Mouse (Mus musculus) neural tube, embryonic 11.5 days (tissue): ENCODE results near the gene Lrrn3. TPM values are rescaled to one million over a fixed set of nuclear protein-coding genes. Genes with fewer than 3 reads are reported as not detected.

Source experiments
- ATAC-seq: fragments of 200-750 bp; cut with Nextera tagmentation; 2 replicates; pipeline ENCODE4 v1.8.0; 2017; ENCODE audit warnings: moderate number of reproducible peaks, mild to moderate bottlenecking, moderate TSS enrichment, moderate library complexity; ENCODE audit not compliant: insufficient read depth, low FRiP score, low TSS enrichment
- DNase-seq: peaks from one replicate; pipeline ENCODE4 v3.0.0-alpha.2; 2015; ENCODE audit warnings: low spot score
- H3K27ac ChIP-seq: fragments of 300-500 bp; sonication (generic); 2 replicates; pipeline ENCODE4 v1.5.1; 2014; ENCODE audit warnings: low read depth, mild to moderate bottlenecking, low read length
- H3K27me3 ChIP-seq: fragments of 300-500 bp; sonication (generic); 2 replicates; pipeline ENCODE4 v1.6.1; 2014; ENCODE audit warnings: mild to moderate bottlenecking, low read length, mixed read lengths; ENCODE audit not compliant: control insufficient read depth, insufficient read depth
- H3K36me3 ChIP-seq: fragments of 300-500 bp; sonication (generic); 2 replicates; pipeline ENCODE4 v1.6.1; 2014; ENCODE audit warnings: mild to moderate bottlenecking, low read length, moderate library complexity, mixed read lengths; ENCODE audit not compliant: control insufficient read depth, insufficient read depth
- H3K4me1 ChIP-seq: fragments of 300-500 bp; sonication (generic); 2 replicates; pipeline ENCODE4 v1.6.1; 2014; ENCODE audit warnings: low read length, mixed read lengths; ENCODE audit not compliant: control insufficient read depth, insufficient read depth
- H3K4me2 ChIP-seq: fragments of 300-500 bp; sonication (generic); 2 replicates; pipeline ENCODE4 v1.6.1; 2014; ENCODE audit warnings: low read depth, mild to moderate bottlenecking, moderate library complexity
- H3K4me3 ChIP-seq: fragments of 300-500 bp; sonication (generic); 2 replicates; pipeline ENCODE4 v1.5.1; 2014; ENCODE audit warnings: low read depth, low read length
- H3K9ac ChIP-seq: fragments of 300-500 bp; sonication (generic); 2 replicates; pipeline ENCODE4 v1.6.1; 2014; ENCODE audit warnings: mild to moderate bottlenecking, low read length
- H3K9me3 ChIP-seq: fragments of 300-500 bp; sonication (generic); 2 replicates; pipeline ENCODE4 v1.6.1; 2016; ENCODE audit warnings: low read length; ENCODE audit not compliant: control insufficient read depth
- WGBS: fragments of 180-500 bp; shearing (Covaris S2); extraction: QIAGEN DNeasy Blood & Tissue Kit; methylation state at CpG from one replicate; pipeline ENCODE4 v1.1.7; 2014; 5-methylcytosine and 5-hydroxymethylcytosine counted together
- polyA plus RNA-seq: library from polyadenylated mRNA; unstranded; fragments of >200 nt; fragmentation: Nextera tagmentation; extraction: Ambion mirVana; gene quantifications from 2 replicates; pipeline ENCODE4 v1.2.1, GENCODE M21; 2014

Lrrn3 gene
- 53.5 and 57.2 TPM in 2 replicates for polyA plus RNA-seq

DNA sequence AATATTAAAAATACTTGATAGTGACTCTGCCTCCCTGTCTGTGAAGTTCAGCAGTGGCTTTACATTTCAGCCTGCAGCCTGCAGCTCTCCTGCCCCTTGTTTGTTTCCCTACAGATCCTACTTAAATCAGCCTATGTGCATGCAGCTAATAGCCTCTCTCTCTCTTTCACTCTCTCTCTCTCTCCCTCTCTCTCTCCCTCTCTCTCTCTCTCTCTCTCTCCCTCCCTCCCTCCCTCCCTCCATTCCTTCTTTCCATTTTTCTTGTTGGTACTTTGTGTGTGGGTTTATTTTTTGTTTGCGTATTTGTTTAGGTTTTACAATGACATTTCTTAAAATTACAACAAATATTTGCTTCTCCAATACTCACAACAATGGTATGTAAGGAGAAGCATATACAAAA is at the start of gene Lrrn3:
TSS of gene Lrrn3 (minus strand) at position 101 of the 400 bp plus-strand sequence.
- H3K27ac ChIP-seq = peak within 1 kb of the TSS; percentile 51
- peaks cover 8% of the 10 kb centered on the region; the same call in 1 of the 2 replicates for H3K4me1 ChIP-seq
- no peak for ATAC-seq
- peak within 1 kb of the TSS; percentile 53 for H3K4me2 ChIP-seq
- 90% methylated on average over 1 of the region's 1 CpGs for WGBS
- H3K4me3 ChIP-seq = peak within 1 kb of the TSS; percentile 42
- H3K36me3 ChIP-seq = no peaks in the 10 kb centered on the region
- H3K27me3 ChIP-seq = no peaks in the 10 kb centered on the region
- H3K9ac ChIP-seq = peak within 1 kb of the TSS; percentile 51
- no peaks in the 10 kb centered on the region for H3K9me3 ChIP-seq
- no peak for DNase-seq

DNA sequence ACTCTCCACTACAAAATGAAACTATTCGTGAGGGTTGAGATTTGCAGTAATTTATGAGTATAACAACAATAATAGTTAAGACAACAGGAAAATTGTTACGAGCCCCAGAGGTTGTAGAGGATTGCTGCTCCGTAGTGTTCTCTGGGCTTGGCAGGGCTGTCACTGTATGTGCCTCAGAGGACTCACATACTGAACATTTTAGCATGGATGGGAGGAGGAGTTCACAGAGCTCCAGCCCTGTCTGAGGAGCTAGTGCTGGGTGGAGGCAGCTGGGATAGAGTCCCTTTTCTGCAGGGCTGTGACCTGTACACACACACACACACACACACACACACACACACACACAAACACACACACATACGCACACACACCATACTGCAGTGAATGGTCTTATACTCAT is 42.2 kb upstream of the Lrrn3 start:
- Histone ChIP-seq H3K36me3 (no peaks in the 10 kb centered on the region), H3K4me2 (no peak overlapping the region), H3K27me3 (no peaks in the 10 kb centered on the region), H3K4me3 (no peak overlapping the region), H3K27ac (no peak overlapping the region), H3K4me1 (no peaks in the 10 kb centered on the region), H3K9me3 (no peaks in the 10 kb centered on the region), H3K9ac (no peak overlapping the region)
- DNase-seq (no peak), ATAC-seq (no peak)
- WGBS = 82% methylated on average over 4 of the region's 4 CpGs

DNA sequence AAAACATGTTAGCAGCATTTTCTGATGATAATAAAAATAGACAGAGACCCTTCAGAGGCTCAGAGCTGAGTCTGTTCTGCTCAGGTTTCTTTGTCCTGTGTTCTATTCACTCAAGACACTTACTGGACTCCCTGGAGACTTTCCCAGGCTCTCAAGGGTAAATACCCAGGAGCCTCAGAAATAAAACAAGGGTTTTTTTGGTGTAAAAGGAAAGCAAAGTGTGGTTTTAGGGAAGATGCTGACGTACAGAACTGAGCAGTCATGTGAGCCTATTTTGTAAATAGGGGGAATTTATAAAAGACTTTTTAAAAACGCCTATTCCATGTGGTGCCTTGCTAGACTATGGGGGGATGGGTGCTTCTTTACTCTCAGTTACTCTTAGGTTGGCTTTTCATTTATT is 40.5 kb upstream of the Lrrn3 start:
- 63% methylated on average over 2 of the region's 2 CpGs for WGBS

DNA sequence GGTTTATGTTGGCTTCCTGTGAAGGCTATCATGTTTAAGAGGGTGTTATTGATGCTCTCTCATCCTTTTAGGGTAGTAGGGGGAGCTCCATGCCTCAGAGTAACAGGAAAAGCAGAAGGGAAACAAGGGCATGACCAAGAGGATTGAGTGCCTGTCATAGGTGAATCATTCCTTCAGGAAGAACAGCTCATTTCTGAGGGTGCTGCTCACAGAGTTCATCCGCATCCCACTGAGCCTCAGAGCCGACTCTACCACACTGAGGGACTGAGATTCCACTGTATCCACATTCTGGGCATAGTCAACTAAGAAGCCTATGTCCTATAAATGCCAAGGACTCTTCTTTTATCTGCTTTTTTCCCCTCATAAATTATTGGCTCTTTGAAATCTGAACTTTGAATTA is 35.4 kb upstream of the Lrrn3 start:
- ATAC-seq = no peak
- WGBS = 77% methylated on average over 2 of the region's 2 CpGs

More for the DNA sequence above, 40.5 kb upstream of the Lrrn3 start:
- no peaks in the 10 kb centered on the region for H3K4me1 ChIP-seq
- DNase-seq (no peak), ATAC-seq (no peak)
- H3K36me3 ChIP-seq = no peaks in the 10 kb centered on the region
- H3K4me3 ChIP-seq = no peak overlapping the region
- H3K9me3 ChIP-seq = no peaks in the 10 kb centered on the region
- H3K27me3 ChIP-seq = no peaks in the 10 kb centered on the region
- H3K9ac ChIP-seq = no peak overlapping the region
- H3K4me2 ChIP-seq = no peak overlapping the region
- no peak overlapping the region for H3K27ac ChIP-seq

DNA sequence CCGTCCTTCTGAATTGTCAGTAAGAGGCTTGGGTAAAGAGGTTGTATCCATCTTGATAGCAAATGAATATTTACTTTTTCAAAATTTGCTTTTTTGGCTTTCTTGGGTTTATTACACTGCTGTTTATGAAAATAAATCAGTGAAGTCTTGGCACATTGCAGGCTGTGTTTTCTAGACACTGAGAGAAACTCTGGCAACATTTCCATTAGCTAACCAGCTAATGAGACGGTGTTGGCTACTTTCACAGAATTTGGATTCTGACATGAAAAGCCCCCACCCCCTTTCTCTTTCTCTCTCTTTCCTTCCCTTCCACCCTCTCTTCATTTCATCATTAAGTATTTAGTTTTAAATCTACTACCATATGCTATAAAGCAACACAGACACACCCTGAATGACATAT is 34.1 kb upstream of the Lrrn3 start:
- WGBS = 81% methylated on average over 2 of the region's 2 CpGs
- DNase-seq = no peak

More for the DNA sequence above, 35.4 kb upstream of the Lrrn3 start:
- H3K36me3 ChIP-seq = no peaks in the 10 kb centered on the region
- no peak overlapping the region for H3K9ac ChIP-seq
- no peaks in the 10 kb centered on the region for H3K9me3 ChIP-seq
- H3K4me2 ChIP-seq = no peak overlapping the region
- no peak for DNase-seq
- no peak overlapping the region for H3K4me3 ChIP-seq
- H3K27me3 ChIP-seq = no peaks in the 10 kb centered on the region
- no peaks in the 10 kb centered on the region for H3K4me1 ChIP-seq
- H3K27ac ChIP-seq = no peak overlapping the region

DNA sequence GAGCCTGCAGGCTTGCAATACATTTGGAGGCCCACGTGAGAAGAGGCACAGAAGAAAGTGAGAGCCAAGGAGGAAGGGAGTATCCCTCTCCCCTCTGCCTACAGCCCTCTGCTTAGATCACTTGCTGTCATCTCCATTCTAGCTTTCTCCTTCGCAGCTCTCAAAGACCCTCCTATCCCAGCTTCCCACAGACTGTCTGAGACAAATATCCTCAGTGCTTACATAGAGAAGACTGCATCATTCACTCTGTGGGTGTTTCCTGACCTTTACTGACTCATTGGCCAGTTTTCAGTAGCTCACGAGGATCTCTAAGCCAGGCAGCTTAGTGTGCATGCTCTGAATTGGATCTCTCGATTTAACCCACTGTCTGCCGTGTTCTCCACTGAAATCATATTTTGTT is 32.7 kb upstream of the Lrrn3 start:
- Histone ChIP-seq H3K9ac (no peak overlapping the region), H3K36me3 (no peaks in the 10 kb centered on the region), H3K27me3 (no peaks in the 10 kb centered on the region), H3K4me2 (no peak overlapping the region), H3K4me1 (no peaks in the 10 kb centered on the region), H3K27ac (no peak overlapping the region), H3K9me3 (no peaks in the 10 kb centered on the region), H3K4me3 (no peak overlapping the region)
- ATAC-seq = no peak
- WGBS = 71% methylated on average over 5 of the region's 5 CpGs
- DNase-seq = no peak

More for the DNA sequence above, 34.1 kb upstream of the Lrrn3 start:
- Histone ChIP-seq H3K4me1 (no peaks in the 10 kb centered on the region), H3K4me2 (no peak overlapping the region), H3K4me3 (no peak overlapping the region), H3K27me3 (no peaks in the 10 kb centered on the region), H3K36me3 (no peaks in the 10 kb centered on the region), H3K27ac (no peak overlapping the region), H3K9me3 (no peaks in the 10 kb centered on the region), H3K9ac (no peak overlapping the region)
- ATAC-seq = no peak

DNA sequence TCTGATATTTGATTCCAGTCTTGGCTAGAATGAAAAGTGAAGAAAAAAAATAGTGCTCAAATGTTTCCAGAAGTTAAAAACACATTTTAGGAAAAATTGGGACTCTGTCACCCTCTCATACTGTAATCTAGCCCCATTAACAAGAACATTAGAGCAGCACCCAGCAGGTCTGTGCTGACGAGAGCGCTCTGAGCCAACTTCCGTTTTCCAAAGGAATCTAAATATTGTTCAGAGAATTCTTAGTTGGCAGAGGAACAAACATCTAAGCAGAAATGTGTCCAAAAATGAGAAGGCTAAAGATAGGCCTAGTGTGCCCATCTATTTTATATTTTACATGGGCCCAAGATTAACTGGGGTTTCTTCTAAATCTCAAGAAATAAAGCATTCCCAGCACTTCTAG is 24.4 kb upstream of the Lrrn3 start:
- DNase-seq = no peak
- Histone ChIP-seq H3K4me3 (no peak overlapping the region), H3K27ac (no peak overlapping the region), H3K36me3 (no peaks in the 10 kb centered on the region), H3K9me3 (no peaks in the 10 kb centered on the region), H3K4me2 (no peak overlapping the region), H3K9ac (no peak overlapping the region), H3K27me3 (no peaks in the 10 kb centered on the region), H3K4me1 (no peaks in the 10 kb centered on the region)
- WGBS = 94% methylated on average over 3 of the region's 3 CpGs
- ATAC-seq = no peak

DNA sequence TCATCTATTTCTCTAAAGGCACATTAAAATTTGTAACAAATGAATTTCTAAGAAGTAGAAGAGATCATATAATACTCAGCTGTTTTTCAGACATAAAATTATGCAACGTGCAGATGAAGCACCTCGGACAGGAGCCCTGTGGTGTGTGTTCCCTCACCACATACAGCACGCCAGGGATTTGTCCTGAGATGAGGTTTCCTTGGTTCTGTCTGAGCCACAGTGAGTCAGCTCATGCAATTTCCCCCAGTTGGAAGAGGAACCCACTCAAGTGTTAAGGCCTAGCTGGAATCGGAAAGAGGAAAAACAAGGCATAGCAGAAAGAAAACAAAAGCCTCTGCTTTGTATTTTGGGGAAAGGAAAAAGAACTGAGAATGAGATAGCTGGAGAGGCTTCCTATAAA is 22.4 kb upstream of the Lrrn3 start:
- Histone ChIP-seq H3K9me3 (no peaks in the 10 kb centered on the region), H3K36me3 (no peaks in the 10 kb centered on the region), H3K9ac (no peak overlapping the region), H3K27me3 (no peaks in the 10 kb centered on the region), H3K4me3 (no peak overlapping the region), H3K4me1 (no peaks in the 10 kb centered on the region), H3K27ac (no peak overlapping the region), H3K4me2 (no peak overlapping the region)
- ATAC-seq (no peak), DNase-seq (no peak)
- 90% methylated on average over 4 of the region's 4 CpGs for WGBS

DNA sequence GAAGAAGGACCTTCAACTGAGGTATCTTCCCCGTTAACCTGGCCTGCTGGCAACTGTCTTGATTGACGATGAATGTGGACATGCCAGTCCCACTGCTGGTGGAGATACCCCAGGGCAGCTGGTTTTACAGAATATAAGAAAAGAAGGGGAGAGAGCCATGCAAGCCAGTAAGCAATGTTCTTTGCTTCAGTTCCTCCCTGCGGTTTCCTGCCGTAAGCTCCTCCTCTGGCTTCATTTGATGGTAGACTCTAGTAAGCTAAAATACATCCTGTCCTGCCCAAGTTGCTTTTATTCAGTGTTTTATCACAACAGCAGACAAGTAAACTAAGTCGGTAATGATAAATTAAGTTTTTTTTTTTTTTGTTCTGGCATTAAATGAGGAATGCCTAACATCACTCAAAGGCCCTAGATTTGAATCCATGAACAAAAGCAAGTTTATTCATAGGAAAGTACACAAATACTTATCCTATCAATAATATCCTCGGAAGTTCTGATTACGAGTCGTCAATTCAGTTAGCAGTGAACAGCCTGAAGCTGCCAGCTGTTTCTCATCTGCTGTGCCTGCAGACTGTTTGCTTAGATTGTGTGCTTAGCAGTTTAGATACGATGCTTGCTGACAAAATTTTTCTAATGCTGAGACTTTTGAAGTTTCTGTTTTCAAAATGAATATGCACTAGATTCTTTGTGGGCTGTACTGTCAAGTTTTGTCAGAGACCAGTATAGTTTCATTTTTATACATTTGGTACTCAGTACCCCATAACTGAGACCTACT is 14.0 kb upstream of the Lrrn3 start:
- H3K4me2 ChIP-seq = no peak overlapping the region
- no peaks in the 10 kb centered on the region for H3K9me3 ChIP-seq
- H3K4me3 ChIP-seq = no peak overlapping the region
- H3K27ac ChIP-seq = no peak overlapping the region
- ATAC-seq (no peak), DNase-seq (no peak)
- no peak overlapping the region for H3K9ac ChIP-seq
- no peaks in the 10 kb centered on the region for H3K27me3 ChIP-seq
- WGBS = 83% methylated on average over 9 of the region's 9 CpGs
- H3K36me3 ChIP-seq = no peaks in the 10 kb centered on the region
- no peaks in the 10 kb centered on the region for H3K4me1 ChIP-seq
